Mouse (Mus musculus): ENCODE results near the gene Ubl7.

Ubl7 gene

GRCm38 (mm10) chr9:57912571-57912970, 1.8 kb downstream of the Ubl7 start:
- DNase-seq (ENCODE audit: low spot score in 2 of 2) = no peak

DNA sequence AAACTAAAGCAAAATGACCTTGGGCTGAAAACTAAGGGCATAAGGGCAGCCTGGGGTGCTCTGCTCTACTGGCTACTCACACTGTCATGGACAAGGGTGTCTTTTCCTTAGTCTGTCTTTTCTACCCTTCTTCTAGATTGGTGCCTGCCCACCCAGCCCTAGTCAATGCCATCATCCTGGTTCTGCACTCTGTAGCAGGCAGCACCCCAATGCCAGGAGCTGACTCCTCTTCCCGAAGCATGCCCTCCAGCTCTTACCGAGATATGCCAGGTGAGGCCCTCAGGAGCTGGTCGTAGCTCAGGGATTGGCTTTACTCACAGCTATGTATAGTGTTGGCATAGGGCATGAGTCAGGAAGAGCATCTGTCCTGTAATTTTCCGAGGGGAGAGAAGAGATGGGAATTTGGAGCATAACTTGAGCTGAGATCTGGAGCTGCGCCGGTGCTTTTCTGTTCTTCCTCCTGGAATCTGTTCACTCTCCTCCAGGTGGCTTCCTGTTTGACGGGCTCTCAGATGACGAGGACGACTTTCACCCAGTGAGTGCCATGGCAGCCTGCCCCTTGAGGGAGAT, 10.8 kb downstream of the Ubl7 start:
- DNase-seq (ENCODE audit: low spot score in 2 of 2) = no peak

- no peak for DNase-seq (ENCODE audit: low spot score in 2 of 2)
Measured at GRCm38 (mm10) chr9:57922381-57922780, 11.6 kb downstream of the Ubl7 start.

GRCm38 (mm10) chr9:57923046-57923445, 12.3 kb downstream of the Ubl7 start:
- DNase-seq (ENCODE audit: low spot score in 2 of 2) = no peak

DNA sequence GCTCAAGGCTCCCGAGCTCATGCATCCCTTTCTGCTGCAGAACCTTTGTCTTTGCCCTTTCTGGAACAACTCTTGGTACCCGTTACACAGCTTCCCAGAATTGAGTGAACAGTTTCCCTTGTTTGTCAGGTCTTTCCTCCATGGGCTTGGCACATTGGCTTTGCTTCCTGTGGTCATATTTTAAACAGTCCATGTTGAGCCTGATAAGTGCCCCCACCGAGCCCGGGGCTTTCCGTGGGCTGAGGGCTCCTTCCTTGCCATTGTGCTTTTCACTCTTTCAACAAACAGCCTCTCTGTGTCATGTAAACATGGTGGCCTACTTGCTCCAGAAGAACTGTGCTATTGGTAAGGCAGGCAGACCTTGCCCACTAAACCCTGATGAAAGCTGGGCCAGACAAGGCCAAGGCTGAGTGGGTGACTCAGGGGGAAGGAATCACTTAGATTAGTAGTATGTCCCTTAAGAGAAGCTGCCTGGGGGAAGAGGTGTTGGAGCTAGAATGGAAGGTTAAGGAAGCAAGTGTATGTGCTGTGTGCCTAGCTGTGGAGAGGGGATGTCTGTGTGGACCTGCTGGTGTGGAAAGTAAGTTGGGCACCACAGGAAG, 20.5 kb downstream of the Ubl7 start:
- no peak for DNase-seq (ENCODE audit: low spot score in 2 of 2)

DNA sequence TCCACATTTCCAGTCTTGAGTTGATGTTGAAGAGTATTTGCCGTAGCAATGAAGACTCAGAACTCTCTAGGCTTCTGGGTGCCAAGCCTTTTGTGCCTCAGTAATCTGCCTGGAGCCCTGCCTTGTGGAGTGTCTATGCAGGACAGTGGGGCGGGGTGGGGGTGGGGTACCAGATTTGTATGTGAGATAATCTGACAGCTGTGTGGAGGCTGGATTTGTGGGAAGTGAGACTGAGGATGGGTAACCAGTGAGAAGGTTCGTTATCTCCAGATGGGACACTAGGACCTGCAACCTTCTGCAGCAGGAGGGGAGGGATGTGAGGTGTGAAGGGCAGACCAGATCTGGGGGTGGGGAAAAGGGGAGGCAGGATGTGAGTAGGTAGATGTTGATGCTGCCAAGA, 21.5 kb downstream of the Ubl7 start:
- DNase-seq (ENCODE audit: low spot score in 2 of 2) = no peak

DNA sequence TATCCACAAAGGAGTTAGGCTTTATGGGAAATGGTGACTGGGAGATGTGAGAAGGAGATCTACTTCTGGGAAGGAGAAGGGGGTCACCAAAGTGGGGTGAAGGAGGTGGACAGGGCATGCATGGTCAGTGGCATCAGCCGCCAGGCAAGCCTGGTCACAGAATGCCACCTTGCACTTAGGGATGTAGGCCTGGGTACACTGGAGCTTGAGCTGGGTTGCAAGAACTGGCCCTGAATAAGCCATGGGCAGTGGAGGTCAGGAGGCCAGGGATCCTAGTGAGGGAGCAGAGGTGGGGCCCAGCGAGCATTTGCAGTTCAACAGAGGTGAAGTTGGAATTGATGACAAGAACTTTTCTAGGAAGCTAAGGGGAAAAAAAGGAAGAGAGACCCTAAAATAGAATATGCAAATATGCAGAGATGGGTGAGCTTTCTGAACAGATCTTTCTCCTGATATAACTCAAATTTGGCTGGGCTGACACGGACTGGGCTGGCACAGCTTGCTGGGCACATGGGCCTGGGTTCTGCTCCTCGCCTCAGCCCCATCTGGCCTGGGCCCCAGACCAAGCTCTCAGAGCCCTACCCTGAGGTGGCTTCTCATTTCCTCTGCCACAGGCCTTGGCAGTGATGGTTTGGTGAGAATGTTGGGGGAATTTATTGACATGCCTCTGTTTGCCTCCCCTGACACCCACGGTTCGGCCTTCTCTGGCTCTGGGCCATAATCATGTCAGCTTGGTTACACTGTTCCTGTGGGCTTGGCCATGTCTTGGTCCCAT, 22.2 kb downstream of the Ubl7 start:
- no peak for DNase-seq (ENCODE audit: low spot score in 2 of 2)

DNA sequence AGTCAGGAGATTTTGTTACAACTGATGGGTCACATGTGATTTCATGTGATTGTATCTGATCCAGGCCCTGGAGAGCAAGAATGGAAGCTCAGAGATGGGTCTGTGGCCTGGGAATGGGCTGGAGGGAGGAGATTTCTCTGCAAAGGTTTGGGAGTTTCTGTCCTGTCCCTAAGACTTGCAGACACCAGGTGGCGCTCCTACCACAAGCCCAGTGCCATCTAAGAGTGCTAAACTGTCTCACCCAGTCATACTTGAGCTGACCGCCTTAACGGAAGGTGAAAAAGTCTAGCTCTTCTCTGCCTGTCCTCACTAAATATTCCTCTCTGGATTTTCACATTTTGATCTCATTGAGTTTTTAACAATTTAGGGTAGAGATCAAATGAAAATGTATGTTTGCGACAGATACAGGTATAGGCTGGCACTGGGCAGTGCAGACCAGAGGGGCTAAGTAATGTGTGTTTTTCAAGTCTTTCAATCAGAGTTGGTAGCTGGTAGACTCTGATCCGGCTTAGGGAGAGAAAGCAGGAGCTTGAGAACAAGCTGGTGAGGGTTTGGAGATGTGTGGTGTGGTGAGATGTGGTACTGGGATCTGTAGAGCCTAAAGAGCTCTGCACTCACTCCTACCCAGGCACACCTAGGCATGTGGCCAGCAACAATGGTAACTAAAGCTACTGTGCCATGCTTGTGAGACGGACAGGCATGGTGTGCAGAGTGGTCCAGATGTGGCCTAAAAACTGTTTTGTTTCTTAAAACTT, 25.1 kb downstream of the Ubl7 start:
- peak; percentile 66 to 83 for DNase-seq (ENCODE audit: low spot score in 2 of 2)

DNA sequence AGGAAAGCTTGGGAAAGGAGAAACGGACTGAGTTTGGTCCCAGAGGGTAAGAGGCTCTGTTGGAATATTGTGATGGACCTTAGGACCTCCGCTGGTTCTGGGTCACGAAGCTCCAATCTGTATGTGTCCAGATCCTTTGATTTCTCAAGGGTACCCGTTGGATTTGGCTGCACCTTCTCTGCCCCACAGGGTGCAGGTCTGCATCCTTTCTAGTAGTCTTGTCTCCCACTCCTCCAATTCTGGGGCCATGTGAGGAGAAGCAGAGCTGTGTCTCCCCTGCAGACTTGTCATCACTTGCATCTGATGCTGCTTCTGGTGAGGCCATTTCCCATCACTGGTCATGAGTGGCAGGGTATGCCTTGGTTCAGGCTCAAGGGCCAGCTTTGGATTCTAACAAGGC, 26.4 kb downstream of the Ubl7 start:
- DNase-seq (ENCODE audit: low spot score in 2 of 2) = no peak

- no peak for DNase-seq (ENCODE audit: low spot score in 2 of 2)
Measured at GRCm38 (mm10) chr9:57937651-57938050, 26.9 kb downstream of the Ubl7 start.

DNA sequence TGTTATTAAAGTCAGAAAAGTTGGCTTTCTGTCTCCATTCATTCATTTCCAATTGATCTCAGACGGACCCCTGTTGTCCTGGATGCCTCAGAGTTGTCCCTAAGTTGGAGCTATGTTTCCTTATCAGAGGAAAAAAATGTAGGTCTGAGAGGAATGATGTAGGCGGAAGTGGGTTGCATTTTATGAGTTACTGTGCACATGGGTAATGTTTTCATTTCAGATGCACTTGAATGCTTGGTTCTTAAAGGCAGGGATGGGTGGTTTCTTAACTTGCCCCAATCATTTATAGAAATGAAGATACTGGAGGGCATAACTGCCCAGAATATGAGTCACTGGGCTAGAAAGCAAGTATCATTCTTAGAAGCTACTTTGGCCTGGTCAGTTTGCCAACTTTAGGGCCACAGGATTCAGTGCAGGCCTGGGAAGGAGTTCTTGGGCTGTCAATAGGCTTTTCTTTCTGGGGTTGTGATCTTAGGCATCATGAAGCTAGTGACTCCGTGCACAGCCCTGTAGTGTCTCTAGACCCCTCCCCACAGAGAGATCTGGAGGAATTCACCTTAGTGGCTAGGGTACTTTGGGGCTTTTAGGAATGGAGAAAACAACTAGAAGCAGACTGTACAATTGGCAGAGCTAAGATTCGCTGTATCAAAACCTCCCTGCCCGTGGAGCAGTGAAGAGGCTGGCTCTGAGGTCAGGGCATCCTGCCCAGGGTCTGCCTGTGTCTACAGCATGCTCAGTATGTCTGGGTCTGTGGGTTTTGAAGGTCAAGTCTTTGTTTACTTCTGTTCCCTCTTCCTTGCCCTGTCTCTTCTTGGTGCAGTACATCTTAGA, 27.7 kb downstream of the Ubl7 start:
- DNase-seq (ENCODE audit: low spot score in 2 of 2) = no peak

- DNase-seq (ENCODE audit: low spot score in 2 of 2) = peak; percentile 31 to 65
Measured at GRCm38 (mm10) chr9:57939431-57940348, 28.9 kb downstream of the Ubl7 start, which contains the start of gene Sema7a. TSS of gene Sema7a (plus strand) at chr9:57940112.

DNA sequence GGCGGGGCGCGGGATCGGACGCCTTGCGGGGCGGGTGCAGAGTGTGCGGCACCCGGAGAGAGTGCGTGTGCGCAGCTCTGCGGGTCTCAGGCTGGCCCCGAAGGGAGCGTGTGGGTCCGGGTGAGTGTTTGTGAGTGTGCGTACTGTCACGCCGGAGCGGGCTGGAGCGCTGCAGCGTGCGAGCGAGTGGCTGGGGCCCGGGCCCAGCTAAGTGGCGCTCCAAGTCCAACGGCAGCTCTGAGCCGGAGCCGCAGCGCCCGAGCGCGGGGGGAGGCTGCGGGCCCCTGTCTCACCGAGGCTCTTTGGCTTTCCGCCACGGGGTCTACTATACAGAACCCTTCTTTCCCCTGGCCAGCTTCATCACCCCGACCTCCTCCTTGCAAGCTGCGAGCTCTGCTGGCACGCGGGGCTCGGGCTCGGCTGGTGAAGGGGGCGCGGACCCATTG, 29.6 kb downstream of the Ubl7 start:
- DNase-seq (ENCODE audit: low spot score in 2 of 2) = no peak

GRCm38 (mm10) chr9:57940861-57941638, 30.3 kb downstream of the Ubl7 start:
- no peak for DNase-seq (ENCODE audit: low spot score in 2 of 2)

DNA sequence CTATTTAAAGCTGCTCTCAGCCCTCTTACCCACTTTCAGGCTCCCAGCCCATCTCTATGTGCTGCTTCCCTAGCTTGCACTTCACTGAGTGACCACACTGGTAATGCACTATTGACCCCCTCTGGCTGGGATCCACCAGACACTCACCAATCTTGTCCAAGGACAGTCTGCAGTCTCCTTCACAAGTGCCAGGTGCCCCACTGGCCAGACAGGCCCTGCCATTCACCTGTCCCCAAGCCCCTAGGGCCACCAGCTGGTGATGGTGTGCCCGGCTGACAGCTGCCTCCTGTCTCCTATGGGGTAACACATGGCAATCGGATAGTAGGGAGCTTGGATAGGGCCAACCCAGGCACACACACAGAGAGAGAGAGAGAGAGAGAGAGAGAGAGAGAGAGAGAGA, 31.3 kb downstream of the Ubl7 start:
- DNase-seq (ENCODE audit: low spot score in 2 of 2) = no peak

DNA sequence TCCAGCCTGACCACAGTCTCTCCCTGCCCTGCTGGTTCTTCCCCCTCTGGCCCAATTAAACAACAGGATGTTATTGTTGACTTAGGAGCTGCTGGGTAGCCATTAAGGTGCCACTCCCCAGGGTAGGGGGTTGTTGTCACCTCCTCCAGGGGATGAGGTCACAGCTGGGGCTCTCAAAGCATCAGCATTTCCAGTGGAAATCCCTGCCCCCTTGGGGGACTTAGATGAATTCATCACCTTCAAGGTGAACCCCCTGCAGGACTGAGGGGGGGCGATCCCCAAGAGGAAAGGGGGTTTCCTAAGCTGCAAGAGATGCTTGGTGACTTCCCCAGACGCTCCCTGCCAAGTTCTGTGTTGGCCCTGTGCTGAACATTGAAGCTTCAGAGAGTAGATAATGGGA, 32.3 kb downstream of the Ubl7 start:
- DNase-seq (ENCODE audit: low spot score in 2 of 2) = peak in 1 of 2 experiments; percentile 45

GRCm38 (mm10) chr9:57944572-57944971, 33.8 kb downstream of the Ubl7 start:
- peak; percentile 30 to 63 for DNase-seq (ENCODE audit: low spot score in 2 of 2)

DNA sequence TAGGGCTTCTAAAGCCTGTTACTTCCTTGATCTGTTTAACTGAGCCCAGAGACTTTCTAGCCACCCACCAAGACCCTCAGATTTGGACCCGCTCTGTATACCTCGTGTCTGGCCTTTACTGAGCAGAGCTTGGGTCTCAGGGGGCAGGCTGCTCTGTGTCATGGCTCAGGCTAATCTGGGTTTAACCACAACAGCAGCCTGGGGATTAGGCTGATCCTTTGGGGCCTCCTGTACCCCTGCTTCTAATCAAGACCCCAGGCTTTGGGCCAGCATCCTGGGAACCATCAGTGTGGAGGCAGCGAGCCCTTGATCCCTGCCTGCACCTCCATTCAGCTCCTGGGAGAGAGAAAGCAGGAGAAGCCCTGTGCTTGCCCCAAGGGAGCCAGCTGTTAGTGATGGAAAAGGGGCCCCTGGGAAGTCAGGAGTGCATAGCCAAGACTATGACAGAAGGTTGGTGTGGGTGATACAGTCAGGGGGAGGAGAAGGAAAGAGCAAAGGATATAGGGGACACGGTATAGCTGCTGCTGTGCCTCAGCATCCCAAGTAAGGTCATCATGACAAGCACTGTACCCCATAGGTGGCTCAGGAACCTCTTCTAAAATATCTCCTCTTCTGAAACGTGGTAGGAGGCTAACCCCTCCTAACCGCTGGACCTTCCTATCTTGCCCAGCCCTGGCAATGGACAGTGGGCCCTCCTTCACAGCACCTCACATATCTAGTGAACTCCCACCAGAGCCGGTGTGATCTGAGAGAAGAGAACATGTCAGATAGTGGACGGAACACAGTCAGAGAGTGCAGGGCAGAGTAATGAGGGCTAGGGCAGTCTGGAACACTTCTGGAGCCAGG, 35.2 kb downstream of the Ubl7 start:
- no peak for DNase-seq (ENCODE audit: low spot score in 2 of 2)
